Mouse (Mus musculus) A20 (cell line): ENCODE measurements around the gene Igfbp2.

Experiments
- DNase-seq: peaks from one replicate; pipeline ENCODE4 v3.0.0-alpha.2; 2011; ENCODE audit warnings: low read depth, low spot score

Gene Igfbp2

GRCm38 (mm10) chr1:72855729-72856128 lies 31.4 kb downstream of the Igfbp2 start:
- DNase-seq: no peak

GRCm38 (mm10) chr1:72856209-72856909 lies 32.1 kb downstream of the Igfbp2 start:
- DNase-seq: no peak

GRCm38 (mm10) chr1:72857142-72857541 lies 32.8 kb downstream of the Igfbp2 start:
- no peak for DNase-seq

GRCm38 (mm10) chr1:72857631-72858030 lies 33.3 kb downstream of the Igfbp2 start:
- no peak for DNase-seq

GRCm38 (mm10) chr1:72858286-72858685 lies 34.0 kb downstream of the Igfbp2 start:
- DNase-seq: no peak

- no peak for DNase-seq
These were observed 34.6 kb downstream of the Igfbp2 start for GRCm38 (mm10) chr1:72858874-72859273.

- no peak for DNase-seq
These were observed 35.7 kb downstream of the Igfbp2 start for GRCm38 (mm10) chr1:72859963-72860362.

GRCm38 (mm10) chr1:72860502-72860901 lies 36.2 kb downstream of the Igfbp2 start:
- DNase-seq: no peak

GRCm38 (mm10) chr1:72861702-72862101 lies 37.4 kb downstream of the Igfbp2 start:
- no peak for DNase-seq

GRCm38 (mm10) chr1:72862248-72862647 lies 37.9 kb downstream of the Igfbp2 start:
- no peak for DNase-seq

- no peak for DNase-seq
These were observed 39.4 kb downstream of the Igfbp2 start for GRCm38 (mm10) chr1:72863692-72864091.

GRCm38 (mm10) chr1:72864272-72864671 lies 40.0 kb downstream of the Igfbp2 start:
- DNase-seq: no peak

GRCm38 (mm10) chr1:72865900-72866299 lies 41.6 kb downstream of the Igfbp2 start:
- peak; percentile 63 for DNase-seq

GRCm38 (mm10) chr1:72866417-72866816 lies 42.1 kb downstream of the Igfbp2 start:
- no peak for DNase-seq

GRCm38 (mm10) chr1:72867346-72867745 lies 43.0 kb downstream of the Igfbp2 start:
- DNase-seq: peak; percentile 59

GRCm38 (mm10) chr1:72868429-72869215 lies 44.3 kb downstream of the Igfbp2 start:
- DNase-seq: no peak

GRCm38 (mm10) chr1:72869275-72869674 lies 45.0 kb downstream of the Igfbp2 start:
- no peak for DNase-seq

- DNase-seq: peak; percentile 95
These were observed 45.6 kb downstream of the Igfbp2 start for GRCm38 (mm10) chr1:72869681-72870614.

- DNase-seq: peak; percentile 82
These were observed 46.5 kb downstream of the Igfbp2 start for GRCm38 (mm10) chr1:72870615-72871336.

- DNase-seq: no peak
These were observed 47.0 kb downstream of the Igfbp2 start for GRCm38 (mm10) chr1:72871337-72871696.

- peak; percentile 77 for DNase-seq
These were observed 47.6 kb downstream of the Igfbp2 start for GRCm38 (mm10) chr1:72871697-72872411.
